Mouse (Mus musculus): ENCODE measurements around the gene Spata17.

- TF ChIP-seq ZMIZ1 (IDR thresholded peaks at IDR 0.05; ENCODE audit: low read depth, low read length) = no peak
- TF ChIP-seq CTCF (conservative IDR thresholded peaks at IDR 0.05 in 1 of 2, IDR thresholded peaks at IDR 0.05 in 1 of 2; ENCODE audit: low read depth in 2 of 2, low read length in 2 of 2) = no peak
- TF ChIP-seq USF1 (IDR thresholded peaks at IDR 0.05; ENCODE audit: low read depth, low read length) = no peak
- TF ChIP-seq CHD1 (IDR thresholded peaks at IDR 0.05; ENCODE audit: low read depth, low read length) = no peak
- TF ChIP-seq POLR2A (IDR thresholded peaks at IDR 0.05; ENCODE audit: low read depth, low read length) = no peak
- no peak for TF ChIP-seq EP300 (IDR thresholded peaks at IDR 0.05; ENCODE audit: low read length)
Measured at GRCm38 (mm10) chr1:187155658-187156057, 59.6 kb downstream of the Spata17 start.

Measured in CH12.LX (cell line).